Mouse (Mus musculus): ENCODE measurements around the gene Slc39a3.

- TF ChIP-seq GATA1 (IDR thresholded peaks at IDR 0.05; ENCODE audit: low read length) (no peak), TAL1 (IDR thresholded peaks at IDR 0.05; ENCODE audit: low read length) (no peak)
Observed at GRCm38 (mm10) chr10:81027331-81027730, 9.9 kb downstream of the Slc39a3 start.

All from erythroblast, embryonic 14.5 days (primary cell).